Mouse (Mus musculus) adrenal gland, adult (tissue): ENCODE measurements around the gene Gm21852.
"Not testable (repeated sequence)": the region's sequence is repeated elsewhere in the genome, so short reads cannot be mapped to it uniquely, and the experiment has no call there.

Source experiments
- DNase-seq, 2 experiments: peaks; one replicate each; pipeline ENCODE4 v3.0.0; 2022 to 2023; ENCODE audit warnings: low spot score in 1 of 2; ENCODE audit not compliant: inconsistent age in 2 of 2

The Gm21852 gene

GRCm38 (mm10) chrY:40651896-40652295, at the start of gene Gm21852:
TSS of gene Gm21852 (minus strand) at chrY:40651996.
- DNase-seq = not testable (repeated sequence)
